Mouse (Mus musculus) heart, postnatal 10 days (tissue): Measurements from ENCODE around the gene Gm49337. TPM values are rescaled to one million over a fixed set of nuclear protein-coding genes. Genes with fewer than 3 reads are reported as not detected.
"Not testable (repeated sequence)": the region's sequence is repeated elsewhere in the genome, so short reads cannot be mapped to it uniquely, and the experiment has no call there.

Experiments
- DNase-seq, 2 experiments: peaks; one replicate each; pipeline ENCODE4 v3.0.0; 2021
- intact Hi-C: fragments of 180-260 bp; cut with DNase I; formaldehyde crosslinking; loops from one replicate; pipeline ENCODE4 v1.15.1; 2025
- total RNA-seq, 2 experiments: library from RNA; stranded (reverse); gene quantifications; 2 replicates each; pipeline ENCODE4 v1.2.3; 2021

The Gm49337 gene
- total RNA-seq, 2 experiments from 2014 or later = 0.96 TPM; not detected in 1

GRCm38 (mm10) chr4:116198422-116198821, 25.2 kb downstream of the Gm49337 start:
- DNase-seq = no peak
- intact Hi-C loops = no loop called here

- DNase-seq = no peak
- intact Hi-C loops = no loop called here
Observed at GRCm38 (mm10) chr4:116204422-116204821, 31.2 kb downstream of the Gm49337 start.

DNA sequence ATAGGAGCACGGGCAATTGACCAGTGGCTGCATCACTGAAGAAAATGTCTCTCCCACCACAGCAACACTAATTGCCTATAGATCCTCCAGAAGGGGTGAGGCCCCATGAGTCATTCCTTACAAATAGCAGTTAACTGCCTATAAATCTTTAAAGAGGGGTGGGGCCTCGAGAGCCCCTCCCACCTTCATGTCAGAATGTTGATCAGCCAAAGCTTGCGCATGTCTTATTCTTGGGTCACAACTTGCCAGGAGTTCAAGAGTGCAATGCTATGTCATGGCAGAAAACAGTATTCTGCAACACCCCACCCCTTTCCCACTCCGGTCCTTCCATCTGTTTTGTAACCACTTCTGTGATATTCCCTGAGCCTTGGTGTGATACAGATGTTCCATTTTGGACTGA, 33.3 kb downstream of the Gm49337 start:
- intact Hi-C loops = no loop called here
- no peak for DNase-seq

- DNase-seq = no peak
- intact Hi-C loops = no loop called here
Observed at GRCm38 (mm10) chr4:116208891-116209290, 35.7 kb downstream of the Gm49337 start.

DNA sequence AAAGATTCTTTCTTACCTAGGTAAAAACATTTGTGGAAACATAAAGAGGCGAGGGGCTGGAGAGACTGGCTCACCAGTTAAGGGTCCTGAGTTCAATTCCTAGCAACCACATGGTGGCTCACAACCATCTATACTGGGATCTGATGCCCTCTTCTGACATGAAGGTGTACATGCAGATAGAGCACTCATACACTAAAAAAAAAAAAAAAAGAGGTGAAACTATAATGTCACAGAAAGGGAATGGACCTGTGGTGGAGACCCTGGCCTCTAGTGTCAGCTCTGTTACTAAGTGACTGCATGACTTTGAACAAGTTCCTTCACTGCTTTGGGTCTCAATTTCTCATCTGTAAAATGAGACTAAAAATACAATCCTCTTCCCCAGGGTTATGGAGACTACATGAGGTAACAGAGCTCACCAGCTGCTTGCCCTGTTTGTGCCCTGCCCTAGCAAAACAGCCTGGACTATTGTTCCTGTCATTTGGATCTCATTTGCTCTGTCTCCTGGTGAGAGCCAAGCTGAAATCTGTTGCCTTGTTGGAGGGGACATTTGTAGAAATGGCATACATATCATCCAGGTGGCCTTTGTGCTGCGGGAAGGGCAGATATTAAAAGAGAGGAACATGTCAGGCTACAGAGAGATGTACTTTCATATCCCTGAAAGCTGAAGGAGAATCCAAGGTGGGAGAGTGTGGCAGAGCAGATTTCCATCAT, 42.9 kb downstream of the Gm49337 start:
- intact Hi-C loops = no loop called here

DNA sequence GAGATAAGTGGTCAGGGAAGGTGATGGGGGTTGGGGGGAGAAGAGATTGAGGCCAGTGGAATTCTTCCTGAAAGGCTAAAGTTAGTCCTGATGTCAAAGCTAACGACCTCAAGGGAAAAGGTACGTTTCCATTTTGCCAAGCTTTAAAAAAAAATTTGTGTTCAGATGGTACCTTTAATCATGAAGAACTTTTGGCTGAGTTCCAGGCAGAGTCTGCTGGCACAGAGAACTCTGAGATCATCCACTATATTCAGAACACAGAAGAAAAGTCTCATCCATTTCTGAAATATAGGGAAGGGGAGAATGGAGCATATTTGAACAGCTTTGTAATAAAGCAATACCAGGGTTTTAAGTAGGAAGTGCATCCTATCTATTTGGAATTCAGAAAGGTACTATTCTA, 43.9 kb downstream of the Gm49337 start:
- intact Hi-C loops = no loop called here
- peak; percentile 46 to 62 for DNase-seq

More for the DNA sequence above, 42.9 kb downstream of the Gm49337 start:
- no peak for DNase-seq

DNA sequence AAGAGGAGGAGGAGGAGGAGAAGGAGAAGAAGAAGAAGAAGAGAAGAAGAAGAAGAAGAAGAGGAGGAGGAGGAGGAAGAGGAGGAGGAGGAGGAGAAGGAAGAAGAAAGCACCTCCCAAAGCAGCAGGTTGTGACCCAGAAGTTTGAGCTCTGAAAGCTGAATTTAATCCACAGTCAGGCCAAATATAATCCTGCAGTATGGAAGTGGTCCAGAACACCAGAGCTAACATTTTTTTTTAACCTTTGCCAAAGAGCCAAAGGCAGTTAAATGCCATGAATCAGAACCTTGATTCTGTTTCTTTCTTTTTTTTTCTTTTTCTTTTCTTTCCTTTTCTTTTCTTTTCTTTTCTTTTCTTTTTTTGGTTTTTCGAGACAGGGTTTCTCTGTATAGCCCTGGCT, 44.5 kb downstream of the Gm49337 start:
- intact Hi-C loops, DNase-seq: not testable (repeated sequence)

- no peak for DNase-seq
- intact Hi-C loops = no loop called here
Observed at GRCm38 (mm10) chr4:116219056-116219455, 45.9 kb downstream of the Gm49337 start.

DNA sequence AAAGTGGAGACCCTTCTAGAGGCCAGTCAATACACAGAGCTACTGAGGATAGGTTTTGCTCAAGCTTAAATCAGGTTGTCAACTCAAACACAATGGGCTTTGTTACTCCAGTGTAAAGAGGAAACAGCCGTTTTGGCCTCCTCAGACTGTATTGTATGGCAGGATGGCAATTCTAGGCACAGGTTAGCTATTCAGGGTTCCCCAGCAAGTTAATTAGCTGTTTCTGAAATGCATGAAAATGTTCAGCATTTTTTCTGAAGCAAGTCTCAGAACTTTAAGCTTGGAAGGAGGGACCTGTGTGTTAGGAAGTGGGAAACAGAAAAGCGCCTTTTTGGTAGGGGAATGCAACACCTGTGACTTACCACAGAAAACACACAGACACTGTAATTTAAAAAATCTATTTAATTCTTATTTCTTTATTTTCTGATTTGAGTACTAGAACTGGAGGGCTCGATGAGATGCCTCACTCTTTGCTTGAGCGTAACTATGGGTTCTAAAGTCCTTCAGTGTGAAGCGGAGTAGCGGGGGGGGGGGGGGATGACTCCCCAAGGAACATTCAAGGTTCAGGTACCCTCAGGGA, 47.0 kb downstream of the Gm49337 start:
- intact Hi-C loops = loop anchor here (2.0 to 5.0 kb wide), 3 partner anchors 27 to 143 kb away; partner anchors contain the start of genes Lrrc41 and Uqcrh
- DNase-seq = peak; percentile 24 to 31

DNA sequence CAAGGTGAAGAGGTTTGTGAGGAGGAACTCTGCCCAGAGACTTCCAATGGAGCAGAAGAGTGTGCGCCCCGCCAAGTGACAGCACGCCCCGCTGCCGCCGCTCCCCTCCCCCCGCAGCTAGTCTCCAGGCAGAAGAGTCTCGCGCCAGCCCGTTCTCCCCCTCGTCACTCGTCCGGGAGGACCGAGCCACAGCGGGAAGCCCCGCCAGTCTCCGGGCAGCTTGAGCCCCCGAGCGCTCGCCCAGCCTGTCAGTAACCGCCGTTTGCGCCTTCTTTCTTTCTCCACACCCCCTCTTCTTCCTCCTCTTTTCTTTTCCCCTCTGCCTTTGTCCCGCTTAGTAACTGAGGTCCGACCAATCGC, 47.6 kb downstream of the Gm49337 start:
- intact Hi-C loops = loop anchor here (2.0 to 5.0 kb wide), 3 partner anchors 28 to 143 kb away; partner anchors contain the start of genes Lrrc41 and Uqcrh
- no peak for DNase-seq

GRCm38 (mm10) chr4:116221140-116221851, 48.1 kb downstream of the Gm49337 start, which contains the start of gene Pik3r3:
TSS of gene Pik3r3 (plus strand) at chr4:116221618.
- intact Hi-C loops = loop anchor here (2.0 to 5.0 kb wide), 3 partner anchors 28 to 144 kb away; partner anchors contain the start of genes Lrrc41 and Uqcrh
- DNase-seq = peak; percentile 98 to 99

- peak in 1 of 2 experiments; percentile 4 for DNase-seq
- intact Hi-C loops = loop anchor here (2.0 to 5.0 kb wide), 3 partner anchors 29 to 145 kb away; partner anchors contain the start of genes Lrrc41 and Uqcrh
Observed at GRCm38 (mm10) chr4:116221996-116222842, 49.0 kb downstream of the Gm49337 start.

DNA sequence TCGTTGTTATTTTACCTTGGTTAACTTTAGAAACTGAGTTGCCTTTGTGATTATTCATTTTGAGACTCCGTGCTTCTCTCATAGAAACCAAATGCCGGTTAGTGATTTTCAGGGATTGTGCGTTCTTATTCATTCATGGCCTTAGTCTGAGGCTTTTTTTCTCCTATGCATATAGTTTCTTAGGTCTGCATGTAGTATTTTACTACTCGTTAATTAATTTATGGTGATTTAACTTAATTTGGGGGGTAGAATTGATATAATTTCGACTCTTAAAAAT, 49.6 kb downstream of the Gm49337 start:
- intact Hi-C loops = loop anchor here (5.0 kb wide), 1 partner anchor 145 kb away; the partner anchor contains the start of genes Lrrc41 and Uqcrh
- DNase-seq = peak in 1 of 2 experiments; percentile 10

- DNase-seq = no peak
- intact Hi-C loops = no loop called here
Observed at GRCm38 (mm10) chr4:116243377-116243776, 70.2 kb downstream of the Gm49337 start.

- intact Hi-C loops = no loop called here
- DNase-seq = no peak
Observed at GRCm38 (mm10) chr4:116244240-116244639, 71.1 kb downstream of the Gm49337 start.

- intact Hi-C loops = not testable (repeated sequence)
- DNase-seq = peak; percentile 31 to 37
Observed at GRCm38 (mm10) chr4:116245926-116246325, 72.7 kb downstream of the Gm49337 start.

- intact Hi-C loops = no loop called here
- no peak for DNase-seq
Observed at GRCm38 (mm10) chr4:116249986-116250385, 76.8 kb downstream of the Gm49337 start.

DNA sequence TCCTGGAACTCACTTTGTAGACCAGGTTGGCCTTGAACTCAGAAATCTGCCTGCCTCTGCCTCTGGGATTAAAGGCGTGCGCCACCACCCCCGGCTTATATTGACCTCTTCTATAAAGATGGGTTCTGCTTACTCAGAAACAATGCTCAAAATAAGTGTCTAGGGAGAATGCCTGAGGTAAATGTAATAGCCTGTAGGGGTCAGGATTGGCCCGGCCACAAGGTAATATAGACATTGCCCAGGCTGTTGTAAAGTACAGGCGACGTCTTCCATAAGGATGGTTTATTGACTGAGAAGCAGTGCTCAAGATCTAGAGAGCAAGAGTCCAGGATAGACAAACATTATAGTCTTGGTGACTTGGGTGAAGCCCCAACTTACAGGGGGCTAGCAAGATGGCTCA, 95.0 kb downstream of the Gm49337 start:
- intact Hi-C loops = no loop called here
- no peak for DNase-seq

- DNase-seq = peak; percentile 22 to 33
- intact Hi-C loops = loop anchor here (2.0 kb wide), 1 partner anchor 111 kb away; no protein-coding TSS in a partner anchor
Observed at GRCm38 (mm10) chr4:116282211-116282610, 109.0 kb downstream of the Gm49337 start.

- DNase-seq = no peak
- intact Hi-C loops = no loop called here
Observed at GRCm38 (mm10) chr4:116291561-116291960, 118.4 kb downstream of the Gm49337 start.
